Mouse (Mus musculus): Measurements from ENCODE around the gene Mrps26.
"Not testable (repeated sequence)": the region's sequence is repeated elsewhere in the genome, so short reads cannot be mapped to it uniquely, and the experiment has no call there.

Gene Mrps26

GRCm38 (mm10) chr2:130575873-130576272 is 12.3 kb downstream of the Mrps26 start, which contains the start of gene Oxt:
Oxt (plus strand) TSS chr2:130576173.
- DNase-seq (ENCODE audit: low spot score in 2 of 2): no peak

DNA sequence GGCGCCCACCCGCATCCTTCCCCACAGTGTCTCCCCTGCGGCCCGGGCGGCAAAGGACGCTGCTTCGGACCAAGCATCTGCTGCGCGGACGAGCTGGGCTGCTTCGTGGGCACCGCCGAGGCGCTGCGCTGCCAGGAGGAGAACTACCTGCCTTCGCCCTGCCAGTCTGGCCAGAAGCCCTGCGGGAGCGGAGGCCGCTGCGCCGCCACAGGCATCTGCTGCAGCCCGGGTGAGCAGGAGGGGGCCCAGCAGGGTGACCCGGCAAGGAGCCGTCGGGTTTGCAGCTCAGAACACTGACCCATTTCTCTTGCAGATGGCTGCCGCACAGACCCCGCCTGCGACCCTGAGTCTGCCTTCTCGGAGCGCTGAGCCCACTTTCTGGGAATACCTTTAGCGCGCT is 13.0 kb downstream of the Mrps26 start:
- DNase-seq (ENCODE audit: low spot score in 2 of 2): not testable (repeated sequence)

- no peak for DNase-seq (ENCODE audit: low spot score in 2 of 2)
Measured at GRCm38 (mm10) chr2:130577021-130577420, 13.5 kb downstream of the Mrps26 start.

- DNase-seq (ENCODE audit: low spot score in 2 of 2): no peak
Measured at GRCm38 (mm10) chr2:130577632-130578031, 14.1 kb downstream of the Mrps26 start.

GRCm38 (mm10) chr2:130578148-130578547 is 14.6 kb downstream of the Mrps26 start:
- DNase-seq (ENCODE audit: low spot score in 2 of 2): peak; percentile 58 to 61

DNA sequence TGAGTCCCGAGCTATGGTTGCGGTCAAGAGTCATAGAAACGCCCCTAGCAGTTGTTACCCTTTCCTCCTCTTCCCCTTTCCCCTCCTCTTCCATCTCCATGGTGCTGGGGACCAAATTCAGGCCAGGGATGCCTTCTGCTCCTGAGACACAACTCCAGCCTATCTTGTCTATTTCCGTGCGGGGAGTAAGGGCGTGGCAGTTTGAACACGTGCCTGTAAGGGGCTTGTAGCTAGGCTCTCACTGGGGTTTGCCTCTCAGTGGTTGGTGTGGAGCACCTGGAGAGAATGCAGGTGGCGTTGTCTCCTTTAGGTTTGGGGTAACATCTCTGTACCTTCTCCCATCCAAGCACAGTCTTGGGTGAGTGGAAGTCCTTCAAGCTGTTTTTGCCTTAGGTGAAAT is 16.2 kb downstream of the Mrps26 start:
- DNase-seq (ENCODE audit: low spot score in 2 of 2): no peak

DNA sequence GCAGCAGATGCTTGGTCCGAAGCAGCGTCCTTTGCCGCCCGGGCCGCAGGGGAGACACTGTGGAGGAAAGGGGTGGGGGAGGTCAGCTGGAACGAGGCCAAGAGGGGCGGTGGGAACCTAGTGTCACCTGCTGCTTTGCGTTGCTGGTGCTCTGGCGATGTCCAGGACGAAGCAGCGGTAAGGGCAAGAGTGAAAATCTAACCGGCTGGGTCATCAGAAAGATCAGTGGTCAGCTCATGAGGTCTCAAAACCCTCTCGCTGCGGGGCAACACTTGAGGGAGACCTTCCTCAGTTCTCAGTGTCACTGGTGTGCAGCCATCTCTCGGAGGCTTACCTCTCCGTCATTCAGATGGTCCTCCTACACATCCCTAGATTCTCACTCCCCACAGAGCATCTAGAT is 17.7 kb downstream of the Mrps26 start:
- no peak for DNase-seq (ENCODE audit: low spot score in 2 of 2)

DNA sequence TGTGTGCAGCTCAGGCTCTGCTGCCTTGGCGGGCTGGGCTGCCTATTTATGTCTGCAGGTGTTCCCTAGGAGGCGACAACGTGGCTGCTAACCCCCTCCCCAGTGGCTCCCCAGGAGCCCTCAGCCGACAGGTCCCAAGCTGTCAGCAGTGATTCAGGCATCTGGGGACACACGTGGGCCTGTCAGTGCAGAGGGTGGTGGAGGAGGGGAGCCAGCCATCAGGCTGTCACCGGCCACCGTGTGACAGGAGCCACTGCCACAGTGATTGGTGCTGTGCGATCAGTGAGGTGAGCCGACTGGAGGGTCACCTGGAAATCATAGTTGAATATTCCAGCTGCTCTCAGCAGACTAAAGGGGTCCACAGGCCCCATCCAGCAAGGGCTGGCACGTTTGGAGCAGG is 19.0 kb downstream of the Mrps26 start, which contains the start of gene Avp:
Avp (minus strand) TSS at position 3 of the 400 bp plus-strand sequence.
- DNase-seq (ENCODE audit: low spot score in 2 of 2): no peak

- DNase-seq (ENCODE audit: low spot score in 2 of 2): no peak
Measured at GRCm38 (mm10) chr2:130583902-130584560, 20.5 kb downstream of the Mrps26 start.

DNA sequence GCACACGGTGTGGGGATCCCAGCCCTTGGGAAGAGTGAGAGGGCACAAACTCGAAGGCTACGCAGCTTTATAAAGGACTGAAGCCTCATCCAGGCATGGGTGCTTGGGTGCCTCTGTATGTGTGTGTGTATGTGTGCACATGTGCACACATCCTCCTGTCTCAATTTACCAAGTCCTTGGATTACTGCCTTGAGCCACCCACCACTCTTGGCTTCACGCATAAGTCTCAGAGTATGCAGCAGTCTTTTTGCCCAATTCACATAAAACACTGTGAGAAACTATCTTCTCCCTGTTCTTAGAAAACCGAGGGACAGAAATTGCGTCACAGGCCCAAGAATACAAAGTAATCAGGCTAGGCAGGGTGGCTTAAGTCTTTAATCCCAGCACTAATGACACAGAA is 22.5 kb downstream of the Mrps26 start:
- peak; percentile 50 to 67 for DNase-seq (ENCODE audit: low spot score in 2 of 2)

- no peak for DNase-seq (ENCODE audit: low spot score in 2 of 2)
Measured at GRCm38 (mm10) chr2:130588373-130588772, 24.8 kb downstream of the Mrps26 start.

GRCm38 (mm10) chr2:130589157-130589556 is 25.6 kb downstream of the Mrps26 start:
- no peak for DNase-seq (ENCODE audit: low spot score in 2 of 2)

GRCm38 (mm10) chr2:130589761-130590160 is 26.2 kb downstream of the Mrps26 start:
- no peak for DNase-seq (ENCODE audit: low spot score in 2 of 2)

DNA sequence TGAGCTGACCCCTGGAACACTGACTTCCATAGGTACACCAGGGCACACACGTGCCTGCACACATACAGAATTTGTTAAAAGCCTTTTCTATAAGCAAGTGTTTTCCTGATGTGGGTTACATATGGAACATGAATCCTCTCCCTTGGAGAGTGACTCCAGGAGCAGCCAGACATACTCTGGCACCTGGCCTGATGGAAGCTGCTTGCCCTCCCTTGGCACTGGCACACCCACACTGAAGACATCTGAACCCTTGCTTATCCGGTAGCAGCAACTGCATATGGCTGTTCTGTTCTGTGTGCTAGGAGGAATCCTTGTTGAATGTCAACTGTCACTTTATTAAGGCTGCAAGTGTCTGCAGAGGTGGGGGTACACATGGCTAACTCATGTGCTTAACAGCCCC is 27.5 kb downstream of the Mrps26 start:
- no peak for DNase-seq (ENCODE audit: low spot score in 2 of 2)

DNA sequence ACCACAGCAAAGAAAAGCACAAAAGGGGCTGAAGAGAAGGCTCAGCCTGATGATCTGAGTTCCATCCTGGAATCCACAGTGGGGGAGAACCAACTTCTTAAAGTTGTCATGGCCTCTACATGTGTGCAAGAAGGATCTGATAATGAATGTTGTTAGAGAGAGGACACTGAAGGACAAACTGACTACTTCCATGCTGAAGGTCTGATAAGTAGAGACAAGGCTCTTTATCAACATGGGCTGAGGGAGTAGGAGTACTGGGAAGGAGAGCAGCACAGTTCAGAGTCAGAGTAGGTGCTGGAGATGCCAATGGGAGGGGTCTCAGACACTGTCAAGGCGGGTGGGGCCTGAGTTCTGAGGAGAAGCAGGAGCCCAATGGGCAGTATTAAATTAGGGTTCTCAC is 32.1 kb downstream of the Mrps26 start:
- no peak for DNase-seq (ENCODE audit: low spot score in 2 of 2)

GRCm38 (mm10) chr2:130597601-130598010 is 34.1 kb downstream of the Mrps26 start:
- no peak for DNase-seq (ENCODE audit: low spot score in 2 of 2)

DNA sequence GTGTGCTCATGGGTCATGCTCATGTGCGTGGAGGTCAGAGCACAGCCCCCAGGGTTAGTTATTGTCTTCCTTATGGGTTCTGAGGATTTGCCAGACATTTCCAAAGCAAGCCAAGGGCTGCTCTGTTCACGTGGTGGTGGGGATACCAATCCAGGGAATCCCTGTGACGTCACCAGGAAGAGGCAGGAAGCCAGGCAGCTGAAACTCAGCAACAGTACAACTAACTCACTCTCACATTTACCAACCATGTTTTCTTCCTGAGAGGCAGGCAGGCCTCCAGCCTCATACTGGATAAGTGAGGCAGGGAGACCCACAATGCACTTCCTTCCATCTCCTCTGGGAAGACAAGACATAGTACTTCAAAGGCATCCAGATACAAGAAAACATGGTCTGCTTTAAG is 34.9 kb downstream of the Mrps26 start:
- no peak for DNase-seq (ENCODE audit: low spot score in 2 of 2)

- DNase-seq (ENCODE audit: low spot score in 2 of 2): no peak
Measured at GRCm38 (mm10) chr2:130602195-130602594, 38.7 kb downstream of the Mrps26 start.

DNA sequence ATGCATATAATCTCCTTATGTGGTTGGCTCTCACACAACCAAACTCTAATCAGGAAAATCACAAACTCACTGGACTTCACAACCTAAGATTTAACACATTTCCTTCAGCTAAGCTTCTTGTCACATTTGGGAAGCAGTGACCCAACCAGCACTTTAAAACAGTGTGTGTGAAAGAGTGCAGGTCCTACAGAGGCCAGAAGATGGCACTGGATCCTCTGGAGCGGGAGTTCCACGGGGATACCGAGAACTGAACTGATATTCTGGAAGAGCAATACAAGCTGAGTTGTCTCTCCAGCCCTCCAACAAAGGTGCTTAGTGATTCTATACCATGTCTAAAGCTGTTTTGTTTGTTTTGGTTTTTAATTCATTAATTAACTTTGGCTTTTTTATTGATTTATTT is 49.5 kb downstream of the Mrps26 start:
- DNase-seq (ENCODE audit: low spot score in 2 of 2): no peak

Data from right cerebral cortex, postnatal 36 days (tissue).